Comparison of ENCODE assay signal across 12 mouse cellular contexts in the genomic region with DNA sequence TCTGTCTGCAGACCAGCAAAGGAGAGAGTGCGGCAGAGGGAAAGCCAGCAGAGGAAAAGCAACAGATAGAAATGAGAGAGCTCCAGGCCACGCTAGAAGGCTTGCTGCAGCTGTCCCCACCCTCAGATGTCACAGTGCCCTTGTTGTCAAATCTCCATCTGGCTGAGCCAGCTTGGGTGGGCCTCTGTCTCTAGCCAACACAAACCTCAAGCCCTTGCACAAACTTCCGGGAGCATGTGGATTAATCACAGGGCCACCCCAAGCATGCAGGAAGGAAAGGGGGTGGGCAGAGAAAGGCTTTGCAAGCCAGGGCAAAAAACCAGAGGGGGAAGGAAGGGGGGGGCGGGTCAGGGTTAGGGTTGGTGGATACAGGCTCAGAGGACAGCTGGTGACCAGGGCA. TPM values are rescaled to one million over a fixed set of nuclear protein-coding genes. Genes with fewer than 3 reads are reported as not detected.
DNase-seq lines count a peak whose midpoint lies in the region; ATAC-seq and TF ChIP-seq lines count a peak whose summit lies in the region.
"Had no signal": no experiment of that assay in that cellular context is flagged by ENCODE, and none has a peak within 500 bp of the region (broad histone marks: within the 10 kb centered on the region; RNA-seq: fewer than 3 reads in every experiment).

No protein-coding gene starts in this region.

- 0 out of 2 replicates have a peak, but pooled peaks cover 3% of the 10 kb centered on the region for H3K9me3 ChIP-seq in heart, embryonic 10.5 days
- H3K9me3 ChIP-seq in lung, postnatal 0 days (ENCODE audit: low read length), result no peaks in the 10 kb centered on the region
- H3K9me3 ChIP-seq in intestine, embryonic 16.5 days (ENCODE audit: control insufficient read depth, low read length), result no peaks in the 10 kb centered on the region
- H3K9me3 ChIP-seq in hindbrain, embryonic 13.5 days, result no peaks in the 10 kb centered on the region
- H3K9me3 ChIP-seq: limb, embryonic 13.5 days had no signal

- TF ChIP-seq CTCF in lung, postnatal 0 days (IDR thresholded peaks at IDR 0.05), result no peak

- peak; percentile 98 for DNase-seq in heart, adult 11 months
- no peak for DNase-seq in heart, embryonic 10.5 days (ENCODE audit: low spot score)
- peak; percentile 50 for DNase-seq in c-Kit-positive CD71-negative TER-119-negative erythroid progenitor cells, embryonic 14.5 days (ENCODE audit: low read depth)
- peak; percentile 43 for DNase-seq in heart, postnatal 4 days
- DNase-seq in lung, postnatal 0 days (ENCODE audit: low spot score), result peak; percentile 53
- no peak for DNase-seq in embryo, embryonic 10 days (ENCODE audit: low spot score)

- TF ChIP-seq EP300 in lung, postnatal 0 days (IDR thresholded peaks at IDR 0.05), result no peak

- peak; percentile 68 for ATAC-seq in lung, postnatal 0 days
- ATAC-seq in intestine, embryonic 16.5 days, result no peak
- no peak for ATAC-seq in hindbrain, embryonic 13.5 days (ENCODE audit: low FRiP score)

- no peaks in the 10 kb centered on the region for H3K36me3 ChIP-seq in heart, embryonic 10.5 days
- no peaks in the 10 kb centered on the region for H3K36me3 ChIP-seq in lung, postnatal 0 days (ENCODE audit: insufficient read depth, low read length)
- H3K36me3 ChIP-seq in intestine, embryonic 16.5 days (ENCODE audit: control insufficient read depth, insufficient read depth, low read length), result no peaks in the 10 kb centered on the region
- no peaks in the 10 kb centered on the region for H3K36me3 ChIP-seq in hindbrain, embryonic 13.5 days
- H3K36me3 ChIP-seq: limb, embryonic 13.5 days had no signal

- 67% methylated on average over 3 of the region's 4 CpGs for WGBS in heart, embryonic 10.5 days
- WGBS in lung, postnatal 0 days, result 44% methylated on average over 4 of the region's 4 CpGs
- 60% methylated on average over 4 of the region's 4 CpGs for WGBS in intestine, embryonic 16.5 days
- 67% methylated on average over 4 of the region's 4 CpGs for WGBS in hindbrain, embryonic 13.5 days

- no peak overlapping the region for H3K27ac ChIP-seq in heart, embryonic 10.5 days
- no peak overlapping the region for H3K27ac ChIP-seq in lung, postnatal 0 days (ENCODE audit: low read length)
- H3K27ac ChIP-seq in intestine, embryonic 16.5 days (ENCODE audit: low read length), result no peak overlapping the region
- H3K27ac ChIP-seq in hindbrain, embryonic 13.5 days, result no peak overlapping the region
- H3K27ac ChIP-seq: limb, embryonic 13.5 days had no signal

- no peaks in the 10 kb centered on the region for H3K27me3 ChIP-seq in heart, embryonic 10.5 days (ENCODE audit: insufficient read depth, poor library complexity, severe bottlenecking)
- no peaks in the 10 kb centered on the region for H3K27me3 ChIP-seq in lung, postnatal 0 days (replicated peaks; ENCODE audit: insufficient read depth, low read length)
- no peaks in the 10 kb centered on the region for H3K27me3 ChIP-seq in intestine, embryonic 16.5 days (replicated peaks; ENCODE audit: control insufficient read depth, insufficient read depth, low read length)
- no peaks in the 10 kb centered on the region for H3K27me3 ChIP-seq in hindbrain, embryonic 13.5 days
- H3K27me3 ChIP-seq: limb, embryonic 13.5 days had no signal

- no peak overlapping the region for H3K4me3 ChIP-seq in heart, embryonic 10.5 days
- no peak overlapping the region for H3K4me3 ChIP-seq in lung, postnatal 0 days (ENCODE audit: low read depth, low read length)
- H3K4me3 ChIP-seq in intestine, embryonic 16.5 days (ENCODE audit: low read length), result no peak overlapping the region
- no peak overlapping the region for H3K4me3 ChIP-seq in hindbrain, embryonic 13.5 days
- H3K4me3 ChIP-seq: erythroblast, embryonic 14.5 days; limb, embryonic 13.5 days had no signal

- H3K4me2 ChIP-seq in lung, postnatal 0 days (replicated peaks; ENCODE audit: low read depth, low read length), result no peak overlapping the region
- H3K4me2 ChIP-seq in intestine, embryonic 16.5 days (ENCODE audit: low read depth, low read length), result no peak overlapping the region
- H3K4me2 ChIP-seq in hindbrain, embryonic 13.5 days, result no peak overlapping the region
- H3K4me2 ChIP-seq: limb, embryonic 13.5 days had no signal

- H3K9ac ChIP-seq in lung, postnatal 0 days (replicated peaks; ENCODE audit: low read depth), result no peak overlapping the region
- no peak overlapping the region for H3K9ac ChIP-seq in intestine, embryonic 16.5 days (ENCODE audit: low read depth, low read length)
- no peak overlapping the region for H3K9ac ChIP-seq in hindbrain, embryonic 13.5 days
- H3K9ac ChIP-seq: limb, embryonic 13.5 days had no signal

- peaks cover 17% of the 10 kb centered on the region for H3K4me1 ChIP-seq in heart, embryonic 10.5 days
- no peaks in the 10 kb centered on the region for H3K4me1 ChIP-seq in lung, postnatal 0 days (ENCODE audit: insufficient read depth, low read depth, low read length)
- peaks cover 8% of the 10 kb centered on the region; the same call in 1 of the 2 replicates for H3K4me1 ChIP-seq in intestine, embryonic 16.5 days (ENCODE audit: control insufficient read depth, insufficient read depth, low read length)
- H3K4me1 ChIP-seq in hindbrain, embryonic 13.5 days (replicated peaks), result no peaks in the 10 kb centered on the region

RNA-seq across cellular contexts. Expression of gene Padi4, which starts 13.4 kb away (rescaled TPM):
- polyA plus RNA-seq in heart, embryonic 10.5 days (2016; fragmentation: Nextera tagmentation; extraction: Ambion mirVana), result 1.9 and 2.9 TPM in 2 replicates
- under 1 TPM; 0.63 to 0.74 TPM for total RNA-seq in heart, postnatal 4 days (2021)
- 1.1 and 1.6 TPM in 2 replicates for polyA plus RNA-seq in lung, postnatal 0 days (2015; fragmentation: Nextera tagmentation; extraction: Ambion mirVana)
- 4.4 and 5.9 TPM in 2 replicates for polyA plus RNA-seq in intestine, embryonic 16.5 days (2015; fragmentation: Nextera tagmentation; extraction: Ambion mirVana)
- polyA plus RNA-seq in hindbrain, embryonic 13.5 days (2015; fragmentation: Nextera tagmentation; extraction: Ambion mirVana), result 0.09 and 0.13 TPM in 2 replicates
- polyA plus RNA-seq: erythroblast, embryonic 14.5 days had no signal

RNA-seq across cellular contexts. Expression of gene Padi3, which starts 23.0 kb away (rescaled TPM):
- polyA plus RNA-seq in heart, embryonic 10.5 days (2016; fragmentation: Nextera tagmentation; extraction: Ambion mirVana), result 0.87 and 0.96 TPM in 2 replicates
- under 1 TPM; 0.19 to 0.38 TPM for total RNA-seq in heart, postnatal 4 days (2021)
- 0.35 and 0.50 TPM in 2 replicates for polyA plus RNA-seq in lung, postnatal 0 days (2015; fragmentation: Nextera tagmentation; extraction: Ambion mirVana)
- 0.51 and 0.56 TPM in 2 replicates for polyA plus RNA-seq in intestine, embryonic 16.5 days (2015; fragmentation: Nextera tagmentation; extraction: Ambion mirVana)
- polyA plus RNA-seq in hindbrain, embryonic 13.5 days (2015; fragmentation: Nextera tagmentation; extraction: Ambion mirVana), result not detected in 2 replicates
- polyA plus RNA-seq: erythroblast, embryonic 14.5 days; large intestine, adult 2 months had no signal

RNA-seq across cellular contexts. Expression of gene Padi6, which starts 45.0 kb away (rescaled TPM):
- not detected in 2 replicates for polyA plus RNA-seq in heart, embryonic 10.5 days (2016; fragmentation: Nextera tagmentation; extraction: Ambion mirVana)
- not detected for total RNA-seq in heart, postnatal 4 days (2021)
- 0.26 TPM in 1 of 2 replicates, not detected in the other for polyA plus RNA-seq in lung, postnatal 0 days (2015; fragmentation: Nextera tagmentation; extraction: Ambion mirVana)
- 0.07 TPM in 2 replicates for polyA plus RNA-seq in intestine, embryonic 16.5 days (2015; fragmentation: Nextera tagmentation; extraction: Ambion mirVana)
- not detected in 2 replicates for polyA plus RNA-seq in hindbrain, embryonic 13.5 days (2015; fragmentation: Nextera tagmentation; extraction: Ambion mirVana)
- total RNA-seq: gastrocnemius, adult 18-20 months had no signal
- polyA plus RNA-seq: erythroblast, embryonic 14.5 days; large intestine, adult 2 months; limb, embryonic 13.5 days had no signal

RNA-seq across cellular contexts. Expression of gene Padi1, which starts 58.2 kb away (rescaled TPM):
- polyA plus RNA-seq in heart, embryonic 10.5 days (2016; fragmentation: Nextera tagmentation; extraction: Ambion mirVana), result 0.16 TPM in 2 replicates
- total RNA-seq in heart, postnatal 4 days (2021), result not detected
- 0.17 and 0.20 TPM in 2 replicates for polyA plus RNA-seq in lung, postnatal 0 days (2015; fragmentation: Nextera tagmentation; extraction: Ambion mirVana)
- polyA plus RNA-seq in intestine, embryonic 16.5 days (2015; fragmentation: Nextera tagmentation; extraction: Ambion mirVana), result 0.28 and 0.43 TPM in 2 replicates
- not detected in 2 replicates for polyA plus RNA-seq in hindbrain, embryonic 13.5 days (2015; fragmentation: Nextera tagmentation; extraction: Ambion mirVana)
- polyA plus RNA-seq: erythroblast, embryonic 14.5 days had no signal

Comparison
In these comparisons a context has a peak if more than half of its experiments do, and no peak if none do; other contexts are left out.
1. DNase-seq: peak in heart, adult 11 months (single experiment), c-Kit-positive CD71-negative TER-119-negative erythroid progenitor cells, embryonic 14.5 days (single experiment), heart, postnatal 4 days (single experiment) and lung, postnatal 0 days (single experiment); none in heart, embryonic 10.5 days (single experiment) and embryo, embryonic 10 days (single experiment).